Mouse (Mus musculus): ENCODE data around the gene Usp5.

Gene Usp5

DNA sequence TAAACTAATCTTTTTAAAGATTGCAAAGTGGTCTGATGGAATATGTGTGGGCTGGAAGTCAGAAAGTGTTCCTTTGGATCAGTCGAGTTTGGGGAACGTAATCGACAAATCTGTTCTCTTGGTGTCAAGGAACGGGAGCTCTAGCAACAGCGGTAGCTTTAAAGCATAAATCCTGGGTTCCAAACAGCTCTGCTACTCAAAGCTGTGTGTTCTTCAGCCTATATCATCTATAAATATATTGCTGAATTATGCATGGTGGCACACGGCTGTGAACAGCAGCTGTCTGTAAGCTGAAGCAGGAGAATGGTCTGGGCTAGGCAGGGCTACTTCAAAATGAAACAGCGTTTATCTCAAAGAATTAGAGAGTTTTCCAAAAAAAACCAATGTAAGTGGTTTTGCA, 48.4 kb downstream of the Usp5 start:
- no peak for DNase-seq

- peak in 1 of 2 experiments; percentile 60 for DNase-seq
These were observed 49.3 kb downstream of the Usp5 start for GRCm38 (mm10) chr6:124779984-124780416.

- peak; percentile 53 to 62 for DNase-seq
These were observed 49.9 kb downstream of the Usp5 start, which contains the start of gene Lrrc23 for GRCm38 (mm10) chr6:124779222-124779983. Gene Lrrc23 (minus strand): TSS chr6:124779727.

DNA sequence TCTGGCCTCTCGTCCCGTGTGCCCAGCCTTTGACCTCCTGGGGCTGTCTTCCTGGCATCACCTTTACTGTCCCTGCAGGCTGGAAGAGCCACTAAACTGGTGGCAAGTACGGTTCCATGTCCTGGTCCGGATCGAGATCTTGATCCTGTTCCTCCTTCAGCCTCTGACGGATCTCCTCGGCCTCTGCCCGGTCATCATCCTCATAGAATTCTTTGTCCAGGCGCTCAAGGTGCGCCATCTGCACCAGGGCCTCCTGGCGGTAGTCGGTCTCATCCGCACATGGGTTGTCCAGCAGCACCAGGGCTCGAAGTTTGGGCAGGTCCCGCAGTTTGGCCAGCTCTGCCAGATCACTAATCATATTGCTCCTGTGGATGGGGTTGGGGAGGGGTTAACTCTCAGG, 58.8 kb downstream of the Usp5 start:
- DNase-seq: no peak

DNA sequence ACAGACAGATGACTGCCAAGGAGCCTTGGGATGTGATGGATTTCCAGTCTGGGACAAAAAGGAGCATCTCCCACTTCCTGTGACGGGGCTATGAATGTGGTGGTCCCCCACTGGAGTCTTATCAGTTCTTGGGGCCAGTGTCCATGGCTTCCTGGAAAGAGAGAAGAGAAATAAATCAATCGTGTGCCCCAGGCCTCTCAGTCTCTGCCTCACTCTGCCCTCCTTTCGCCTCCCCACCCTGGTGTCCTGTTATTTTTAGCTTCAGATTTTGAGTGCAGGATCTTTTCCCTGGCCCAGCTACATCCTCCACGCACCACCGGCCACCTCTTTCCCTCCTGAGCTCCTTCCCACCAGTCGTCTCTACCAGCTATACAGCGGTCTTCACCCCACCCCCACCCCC, 59.3 kb downstream of the Usp5 start:
- no peak for DNase-seq

GRCm38 (mm10) chr6:124769101-124769765, 60.1 kb downstream of the Usp5 start, which contains the start of gene Eno2:
Gene Eno2 (minus strand): TSS chr6:124769673.
- DNase-seq: peak in 1 of 2 experiments; percentile 48

- DNase-seq: no peak
These were observed 60.6 kb downstream of the Usp5 start for GRCm38 (mm10) chr6:124768704-124769044.

- no peak for DNase-seq
These were observed 61.2 kb downstream of the Usp5 start for GRCm38 (mm10) chr6:124767920-124768703.

- DNase-seq: no peak
These were observed 61.8 kb downstream of the Usp5 start for GRCm38 (mm10) chr6:124767536-124767919.

- no peak for DNase-seq
These were observed 63.3 kb downstream of the Usp5 start for GRCm38 (mm10) chr6:124765951-124766350.

Data from kidney, postnatal 36 days (tissue).